Mouse (Mus musculus) neural tube, embryonic 15.5 days (tissue): ENCODE data around the gene Lep. TPM values are rescaled to one million over a fixed set of nuclear protein-coding genes. Genes with fewer than 3 reads are reported as not detected.

Experiments
- ATAC-seq: fragments of 200-750 bp; cut with Nextera tagmentation; 2 replicates; pipeline ENCODE4 v1.8.0; 2017; ENCODE audit warnings: mild to moderate bottlenecking, moderate TSS enrichment, moderate library complexity; ENCODE audit not compliant: low FRiP score
- H3K27ac ChIP-seq: fragments of 300-500 bp; sonication (generic); replicated peaks from 2 replicates; pipeline ENCODE4 v1.5.1; 2015; ENCODE audit warnings: mild to moderate bottlenecking, inconsistent platforms
- H3K27me3 ChIP-seq: fragments of 300-500 bp; sonication (generic); replicated peaks from 2 replicates; pipeline ENCODE4 v1.6.1; 2015; ENCODE audit warnings: inconsistent platforms
- H3K36me3 ChIP-seq: fragments of 300-500 bp; sonication (generic); 2 replicates; pipeline ENCODE4 v1.6.1; 2015; ENCODE audit warnings: inconsistent platforms
- H3K4me1 ChIP-seq: fragments of 300-500 bp; sonication (generic); 2 replicates; pipeline ENCODE4 v1.6.1; 2015; ENCODE audit warnings: inconsistent platforms
- H3K4me2 ChIP-seq: fragments of 300-500 bp; sonication (generic); 2 replicates; pipeline ENCODE4 v1.6.1; 2015; ENCODE audit warnings: inconsistent platforms, mild to moderate bottlenecking, moderate library complexity
- H3K4me3 ChIP-seq: fragments of 300-500 bp; sonication (generic); replicated peaks from 2 replicates; pipeline ENCODE4 v1.5.1; 2015; ENCODE audit warnings: mild to moderate bottlenecking, inconsistent platforms
- H3K9ac ChIP-seq: fragments of 300-500 bp; sonication (generic); replicated peaks from 2 replicates; pipeline ENCODE4 v1.6.1; 2015; ENCODE audit warnings: mild to moderate bottlenecking, inconsistent platforms
- H3K9me3 ChIP-seq: fragments of 300-500 bp; sonication (generic); replicated peaks from 2 replicates; pipeline ENCODE4 v1.6.1; 2016; ENCODE audit warnings: inconsistent platforms
- WGBS: fragments of 180-500 bp; shearing (Covaris S2); methylation state at CpG from one replicate; pipeline ENCODE4 v1.1.7; 2015; ENCODE audit warnings: mixed read lengths; 5-methylcytosine and 5-hydroxymethylcytosine counted together
- polyA plus RNA-seq: library from polyadenylated mRNA; unstranded; fragments of >200 nt; fragmentation: Nextera tagmentation; extraction: Ambion mirVana; gene quantifications from 2 replicates; pipeline ENCODE4 v1.2.1, GENCODE M21; 2015

The Lep gene
- polyA plus RNA-seq, 1 experiment from 2014 or later, result not detected

- Histone ChIP-seq H3K9ac (no peak overlapping the region), H3K9me3 (no peaks in the 10 kb centered on the region), H3K4me2 (no peak overlapping the region), H3K4me3 (no peak overlapping the region), H3K36me3 (no peaks in the 10 kb centered on the region), H3K27ac (no peak overlapping the region), H3K4me1 (peaks cover 23% of the 10 kb centered on the region), H3K27me3 (no peaks in the 10 kb centered on the region)
- 37% methylated on average over 9 of the region's 9 CpGs for WGBS
- peak; percentile 39; the same call in 1 of the 2 replicates for ATAC-seq
Observed at GRCm38 (mm10) chr6:29052188-29052587, 7.8 kb upstream of the Lep start.

- Histone ChIP-seq H3K9me3 (no peaks in the 10 kb centered on the region), H3K9ac (no peak overlapping the region), H3K27ac (no peak overlapping the region), H3K4me1 (peaks cover 20% of the 10 kb centered on the region), H3K36me3 (no peaks in the 10 kb centered on the region), H3K27me3 (no peaks in the 10 kb centered on the region), H3K4me2 (no peak overlapping the region), H3K4me3 (no peak overlapping the region)
- 71% methylated on average over 7 of the region's 7 CpGs for WGBS
- no peak for ATAC-seq
Observed at GRCm38 (mm10) chr6:29053181-29053580, 6.8 kb upstream of the Lep start.

GRCm38 (mm10) chr6:29056377-29056776 is 3.6 kb upstream of the Lep start:
- ATAC-seq, result no peak
- H3K27ac ChIP-seq, result no peak overlapping the region
- WGBS, result 78% methylated on average over 7 of the region's 7 CpGs
- H3K36me3 ChIP-seq, result no peaks in the 10 kb centered on the region
- no peak overlapping the region for H3K9ac ChIP-seq
- no peaks in the 10 kb centered on the region for H3K9me3 ChIP-seq
- H3K27me3 ChIP-seq, result no peaks in the 10 kb centered on the region
- H3K4me3 ChIP-seq, result no peak overlapping the region
- H3K4me2 ChIP-seq, result no peak overlapping the region
- peaks cover 8% of the 10 kb centered on the region for H3K4me1 ChIP-seq

- Histone ChIP-seq H3K9ac (no peak overlapping the region), H3K27me3 (no peaks in the 10 kb centered on the region), H3K27ac (peak overlapping the region; percentile 64; the same call in 1 of the 2 replicates), H3K9me3 (no peaks in the 10 kb centered on the region), H3K36me3 (no peaks in the 10 kb centered on the region), H3K4me1 (peaks cover 11% of the 10 kb centered on the region), H3K4me2 (no peak overlapping the region), H3K4me3 (no peak overlapping the region)
- 12% methylated on average over 8 of the region's 8 CpGs for WGBS
- peak; percentile 57 for ATAC-seq
Observed at GRCm38 (mm10) chr6:29066389-29066790, 6.4 kb downstream of the Lep start.

- H3K36me3 ChIP-seq, result no peaks in the 10 kb centered on the region
- no peak overlapping the region for H3K4me3 ChIP-seq
- H3K9ac ChIP-seq, result no peak overlapping the region
- H3K27me3 ChIP-seq, result no peaks in the 10 kb centered on the region
- H3K4me2 ChIP-seq, result no peak overlapping the region
- H3K4me1 ChIP-seq, result no peaks in the 10 kb centered on the region
- ATAC-seq, result no peak
- no peaks in the 10 kb centered on the region for H3K9me3 ChIP-seq
- 87% methylated on average over 4 of the region's 4 CpGs for WGBS
- no peak overlapping the region for H3K27ac ChIP-seq
Observed at GRCm38 (mm10) chr6:29072258-29072657, 12.2 kb downstream of the Lep start.

- Histone ChIP-seq H3K36me3 (no peaks in the 10 kb centered on the region), H3K27me3 (no peaks in the 10 kb centered on the region), H3K9me3 (no peaks in the 10 kb centered on the region), H3K9ac (no peak overlapping the region), H3K4me2 (no peak overlapping the region), H3K4me1 (no peaks in the 10 kb centered on the region), H3K27ac (no peak overlapping the region), H3K4me3 (no peak overlapping the region)
- no peak for ATAC-seq
- WGBS, result 75% methylated on average over 11 of the region's 11 CpGs
Observed at GRCm38 (mm10) chr6:29073462-29074132, 13.6 kb downstream of the Lep start.

- Histone ChIP-seq H3K36me3 (no peaks in the 10 kb centered on the region), H3K27ac (no peak overlapping the region), H3K4me1 (no peaks in the 10 kb centered on the region), H3K4me3 (no peak overlapping the region), H3K9ac (no peak overlapping the region), H3K4me2 (no peak overlapping the region), H3K27me3 (no peaks in the 10 kb centered on the region), H3K9me3 (no peaks in the 10 kb centered on the region)
- ATAC-seq, result no peak
Observed at GRCm38 (mm10) chr6:29074133-29074469, 14.1 kb downstream of the Lep start.

GRCm38 (mm10) chr6:29079291-29079690 is 19.3 kb downstream of the Lep start:
- Histone ChIP-seq H3K4me2 (no peak overlapping the region), H3K4me3 (no peak overlapping the region), H3K9me3 (no peaks in the 10 kb centered on the region), H3K36me3 (no peaks in the 10 kb centered on the region), H3K9ac (no peak overlapping the region), H3K27ac (no peak overlapping the region), H3K27me3 (no peaks in the 10 kb centered on the region), H3K4me1 (peaks cover 5% of the 10 kb centered on the region; the same call in 1 of the 2 replicates)
- 0 out of 2 replicates have a peak, but pooled peaks have one; percentile 42 for ATAC-seq
- WGBS, result 56% methylated on average over 4 of the region's 4 CpGs

- ATAC-seq, result no peak
- Histone ChIP-seq H3K27ac (no peak overlapping the region), H3K9ac (no peak overlapping the region), H3K4me1 (peaks cover 5% of the 10 kb centered on the region; the same call in 1 of the 2 replicates), H3K9me3 (no peaks in the 10 kb centered on the region), H3K27me3 (no peaks in the 10 kb centered on the region), H3K4me2 (no peak overlapping the region), H3K4me3 (no peak overlapping the region), H3K36me3 (no peaks in the 10 kb centered on the region)
- 79% methylated on average over 10 of the region's 10 CpGs for WGBS
Observed at GRCm38 (mm10) chr6:29081826-29082363, 21.9 kb downstream of the Lep start.

- H3K9ac ChIP-seq, result no peak overlapping the region
- no peak overlapping the region for H3K27ac ChIP-seq
- ATAC-seq, result no peak
- no peaks in the 10 kb centered on the region for H3K27me3 ChIP-seq
- H3K4me1 ChIP-seq, result peaks cover 5% of the 10 kb centered on the region; the same call in 1 of the 2 replicates
- WGBS, result 47% methylated on average over 9 of the region's 9 CpGs
- H3K4me2 ChIP-seq, result no peak overlapping the region
- H3K4me3 ChIP-seq, result no peak overlapping the region
- no peaks in the 10 kb centered on the region for H3K36me3 ChIP-seq
- H3K9me3 ChIP-seq, result no peaks in the 10 kb centered on the region
Observed at GRCm38 (mm10) chr6:29082776-29083354, 22.8 kb downstream of the Lep start.

- H3K4me1 ChIP-seq, result peaks cover 4% of the 10 kb centered on the region; the same call in 1 of the 2 replicates
- no peak overlapping the region for H3K27ac ChIP-seq
- H3K36me3 ChIP-seq, result no peaks in the 10 kb centered on the region
- H3K9me3 ChIP-seq, result no peaks in the 10 kb centered on the region
- H3K4me2 ChIP-seq, result no peak overlapping the region
- WGBS, result 78% methylated on average over 7 of the region's 7 CpGs
- no peak overlapping the region for H3K4me3 ChIP-seq
- no peak overlapping the region for H3K9ac ChIP-seq
- no peak for ATAC-seq
- no peaks in the 10 kb centered on the region for H3K27me3 ChIP-seq
Observed at GRCm38 (mm10) chr6:29084401-29084800, 24.4 kb downstream of the Lep start.
